Mouse (Mus musculus) stomach, embryonic 16.5 days (tissue): ENCODE results near the gene Cmah. TPM values are rescaled to one million over a fixed set of nuclear protein-coding genes. Genes with fewer than 3 reads are reported as not detected.

Experiments used
- ATAC-seq: fragments of 200-750 bp; cut with Nextera tagmentation; 2 replicates; pipeline ENCODE4 v1.8.0; 2017; ENCODE audit warnings: moderate number of reproducible peaks, moderate TSS enrichment; ENCODE audit not compliant: insufficient read depth, low FRiP score
- H3K27ac ChIP-seq: fragments of 300-500 bp; sonication (generic); 2 replicates; pipeline ENCODE4 v1.5.1; 2014; ENCODE audit warnings: low read length
- H3K27me3 ChIP-seq: fragments of 300-500 bp; sonication (generic); 2 replicates; pipeline ENCODE4 v1.6.1; 2014; ENCODE audit warnings: low read length, control low read depth, mixed read lengths; ENCODE audit not compliant: control insufficient read depth, insufficient read depth
- H3K36me3 ChIP-seq: fragments of 300-500 bp; sonication (generic); 2 replicates; pipeline ENCODE4 v1.6.1; 2014; ENCODE audit warnings: low read length; ENCODE audit not compliant: control insufficient read depth, insufficient read depth
- H3K4me1 ChIP-seq: fragments of 300-500 bp; sonication (generic); 2 replicates; pipeline ENCODE4 v1.6.1; 2014; ENCODE audit warnings: low read length, control low read depth, mixed read lengths; ENCODE audit not compliant: control insufficient read depth, insufficient read depth
- H3K4me2 ChIP-seq: fragments of 300-500 bp; sonication (generic); 2 replicates; pipeline ENCODE4 v1.6.1; 2014; ENCODE audit warnings: low read depth, low read length, mixed read lengths
- H3K4me3 ChIP-seq: fragments of 300-500 bp; sonication (generic); replicated peaks from 2 replicates; pipeline ENCODE4 v1.5.1; 2014; ENCODE audit warnings: mild to moderate bottlenecking, low read length
- H3K9ac ChIP-seq: fragments of 300-500 bp; sonication (generic); 2 replicates; pipeline ENCODE4 v1.6.1; 2014; ENCODE audit warnings: low read length
- H3K9me3 ChIP-seq: fragments of 300-500 bp; sonication (generic); replicated peaks from 2 replicates; pipeline ENCODE4 v1.6.1; 2016; ENCODE audit warnings: low read length, control low read depth; ENCODE audit not compliant: control insufficient read depth
- WGBS: fragments of 180-500 bp; shearing (Covaris S2); extraction: QIAGEN DNeasy Blood & Tissue Kit; methylation state at CpG from one replicate; pipeline ENCODE4 v1.1.7; 2014; 5-methylcytosine and 5-hydroxymethylcytosine counted together
- polyA plus RNA-seq: library from polyadenylated mRNA; unstranded; fragments of >200 nt; fragmentation: Nextera tagmentation; extraction: Ambion mirVana; gene quantifications from 2 replicates; pipeline ENCODE4 v1.2.1, GENCODE M21; 2015

Gene Cmah
- polyA plus RNA-seq, 1 experiment from 2014 or later: 0.83 TPM

DNA sequence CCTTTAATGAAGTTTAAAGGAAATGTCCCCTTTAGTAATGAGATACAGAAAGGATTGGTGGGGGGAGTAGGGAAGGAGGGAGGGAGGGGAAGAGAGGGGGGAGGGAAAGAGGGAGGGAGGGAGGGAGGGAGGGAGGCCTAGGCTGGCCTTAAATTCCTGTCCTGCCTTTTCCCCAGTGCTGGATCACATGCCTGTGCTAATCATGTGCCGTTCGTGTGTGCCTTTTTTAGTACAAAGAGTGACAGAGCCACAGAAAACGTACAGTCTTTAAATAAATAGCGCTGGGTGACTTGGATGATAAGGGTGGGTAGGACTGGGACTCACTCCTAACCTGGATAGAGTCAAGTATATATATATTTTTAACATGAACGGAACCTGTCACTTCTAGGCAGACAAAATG, 150.4 kb downstream of the Cmah start:
- H3K27me3 ChIP-seq: no peaks in the 10 kb centered on the region
- H3K27ac ChIP-seq: no peak overlapping the region
- 46% methylated on average over 5 of the region's 5 CpGs for WGBS
- H3K9ac ChIP-seq: no peak overlapping the region
- no peak overlapping the region for H3K4me3 ChIP-seq
- no peaks in the 10 kb centered on the region for H3K9me3 ChIP-seq
- no peaks in the 10 kb centered on the region for H3K4me1 ChIP-seq
- ATAC-seq: peak; percentile 37; the same call in 1 of the 2 replicates
- no peaks in the 10 kb centered on the region for H3K36me3 ChIP-seq
- no peak overlapping the region for H3K4me2 ChIP-seq

DNA sequence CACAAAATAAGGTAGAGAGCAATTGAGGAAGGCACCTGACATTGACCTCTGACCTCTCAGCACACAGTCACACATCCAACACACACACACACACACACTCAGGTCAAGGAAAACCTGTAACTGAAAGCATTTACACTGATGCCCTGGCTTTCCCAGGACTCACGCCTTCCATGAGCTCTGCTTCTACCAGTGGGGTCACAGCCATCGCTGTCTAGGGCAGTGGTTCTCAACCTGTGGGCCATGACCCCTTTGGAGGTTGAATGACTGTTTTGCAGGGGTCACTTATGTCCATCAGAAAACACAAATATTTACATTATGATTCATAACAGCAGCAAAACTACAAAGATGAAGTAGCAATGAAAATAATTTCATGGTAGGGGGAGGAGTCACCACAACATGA, 152.3 kb downstream of the Cmah start:
- Histone ChIP-seq H3K36me3 (no peaks in the 10 kb centered on the region), H3K27me3 (no peaks in the 10 kb centered on the region)
- WGBS: 85% methylated on average over 2 of the region's 2 CpGs

DNA sequence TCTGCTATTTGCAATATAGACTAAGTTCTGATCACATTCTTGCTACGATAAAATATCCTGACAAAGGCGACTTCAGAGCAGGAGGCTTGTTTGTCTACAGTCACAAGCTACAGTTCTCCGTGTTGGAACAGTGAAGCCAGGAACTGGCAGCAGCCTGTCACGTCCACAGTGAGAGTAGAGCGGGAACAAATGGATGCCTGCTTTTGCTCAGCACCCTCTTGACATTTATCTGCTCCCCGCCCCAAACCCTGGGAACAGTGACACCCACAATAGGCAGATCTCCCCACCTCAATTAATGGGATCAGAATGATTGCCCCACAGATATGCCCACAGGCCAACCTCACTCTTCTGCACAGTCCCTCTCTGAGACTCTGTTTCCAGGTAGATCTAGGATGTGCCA, 153.6 kb downstream of the Cmah start:
- no peaks in the 10 kb centered on the region for H3K4me1 ChIP-seq
- no peaks in the 10 kb centered on the region for H3K36me3 ChIP-seq
- 66% methylated on average over 6 of the region's 6 CpGs for WGBS
- no peaks in the 10 kb centered on the region for H3K9me3 ChIP-seq
- no peak overlapping the region for H3K4me3 ChIP-seq
- ATAC-seq: no peak
- no peak overlapping the region for H3K9ac ChIP-seq
- no peak overlapping the region for H3K4me2 ChIP-seq
- H3K27ac ChIP-seq: no peak overlapping the region
- H3K27me3 ChIP-seq: no peaks in the 10 kb centered on the region

More for the DNA sequence above, 152.3 kb downstream of the Cmah start:
- Histone ChIP-seq H3K4me2 (no peak overlapping the region), H3K27ac (no peak overlapping the region), H3K9me3 (no peaks in the 10 kb centered on the region), H3K9ac (no peak overlapping the region), H3K4me3 (no peak overlapping the region), H3K4me1 (no peaks in the 10 kb centered on the region)
- ATAC-seq: no peak

DNA sequence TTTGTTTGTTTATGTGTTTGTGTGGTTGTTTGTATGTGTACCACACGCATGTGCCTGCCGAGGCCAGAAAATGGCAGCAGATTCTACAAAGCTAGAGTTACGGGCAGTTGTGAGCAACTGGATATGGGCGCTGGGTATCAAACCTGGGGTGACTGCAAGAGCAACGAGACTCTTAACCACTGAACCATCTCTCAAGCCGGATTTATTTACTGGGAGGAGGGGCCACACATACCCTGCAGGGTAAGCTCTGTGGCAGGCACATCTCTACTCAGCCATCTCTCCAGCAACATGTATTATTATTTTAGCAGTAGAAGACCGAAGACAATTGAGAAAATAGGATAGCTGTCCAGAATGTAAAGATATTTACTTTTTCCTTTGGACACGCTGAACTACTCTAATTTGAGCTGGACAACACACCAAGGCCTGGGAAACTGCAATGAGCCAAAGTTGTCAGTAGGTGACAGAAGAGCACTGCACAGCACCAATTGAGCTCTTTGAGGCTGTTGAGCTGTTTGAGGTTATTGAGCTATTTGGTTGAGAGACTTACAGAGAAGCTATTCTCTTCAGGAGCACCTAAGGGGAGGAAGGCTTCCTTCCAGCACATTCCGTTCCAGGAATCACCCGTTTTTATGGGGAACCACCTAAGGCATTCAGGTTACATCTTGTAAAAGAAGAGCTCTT, 154.6 kb downstream of the Cmah start:
- no peak overlapping the region for H3K27ac ChIP-seq
- H3K27me3 ChIP-seq: no peaks in the 10 kb centered on the region
- no peaks in the 10 kb centered on the region for H3K9me3 ChIP-seq
- H3K4me3 ChIP-seq: no peak overlapping the region
- no peak overlapping the region for H3K9ac ChIP-seq
- H3K36me3 ChIP-seq: no peaks in the 10 kb centered on the region
- H3K4me2 ChIP-seq: no peak overlapping the region
- ATAC-seq: no peak
- no peaks in the 10 kb centered on the region for H3K4me1 ChIP-seq
- WGBS: 56% methylated on average over 10 of the region's 10 CpGs

DNA sequence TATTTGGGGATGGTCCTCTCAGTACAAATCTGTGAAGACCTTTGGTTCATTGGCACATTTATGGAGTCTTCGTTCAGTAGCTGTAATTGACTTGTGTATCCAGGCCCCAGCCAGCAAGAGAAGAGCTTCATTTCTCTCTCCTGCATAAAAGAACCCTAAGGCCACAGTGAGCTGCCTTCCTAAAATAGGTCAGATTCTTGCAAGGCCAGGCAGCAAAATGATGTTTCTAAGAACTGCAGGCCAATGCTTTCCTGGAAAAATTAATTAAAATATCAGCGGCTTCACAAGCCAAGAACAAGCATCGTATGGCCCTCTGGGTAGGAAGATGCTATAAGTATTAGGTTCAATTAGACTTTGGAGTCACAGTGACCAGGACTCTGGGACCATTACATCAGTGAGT, 156.5 kb downstream of the Cmah start:
- 90% methylated on average over 3 of the region's 3 CpGs for WGBS
- Histone ChIP-seq H3K36me3 (no peaks in the 10 kb centered on the region), H3K9me3 (no peaks in the 10 kb centered on the region), H3K27me3 (no peaks in the 10 kb centered on the region), H3K4me1 (no peaks in the 10 kb centered on the region), H3K4me3 (no peak overlapping the region), H3K9ac (no peak overlapping the region), H3K27ac (no peak overlapping the region), H3K4me2 (no peak overlapping the region)
- ATAC-seq: no peak

DNA sequence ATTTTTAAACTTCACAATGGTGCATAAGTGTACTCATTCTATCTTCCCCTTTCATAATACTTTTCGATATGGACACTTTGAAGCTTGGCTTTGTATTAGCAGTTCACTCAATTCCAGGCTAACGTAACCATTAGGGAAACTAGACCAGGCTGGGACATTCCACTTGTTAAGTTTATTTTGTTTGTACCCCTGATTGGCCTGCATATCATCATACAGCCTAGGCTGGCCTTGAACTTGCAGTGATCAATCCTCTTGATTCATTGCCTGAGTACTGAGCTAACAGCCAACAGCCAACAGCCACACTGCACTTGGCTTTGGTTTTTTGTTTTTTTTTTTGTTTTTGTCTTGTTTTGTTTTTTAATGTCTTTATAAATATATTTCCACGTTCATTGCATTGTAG, 157.6 kb downstream of the Cmah start:
- no peak overlapping the region for H3K9ac ChIP-seq
- H3K27ac ChIP-seq: no peak overlapping the region
- H3K4me3 ChIP-seq: no peak overlapping the region
- no peaks in the 10 kb centered on the region for H3K36me3 ChIP-seq
- H3K4me1 ChIP-seq: no peaks in the 10 kb centered on the region
- no peaks in the 10 kb centered on the region for H3K9me3 ChIP-seq
- WGBS: 81% methylated on average over 3 of the region's 3 CpGs
- no peak overlapping the region for H3K4me2 ChIP-seq
- ATAC-seq: no peak
- H3K27me3 ChIP-seq: no peaks in the 10 kb centered on the region

DNA sequence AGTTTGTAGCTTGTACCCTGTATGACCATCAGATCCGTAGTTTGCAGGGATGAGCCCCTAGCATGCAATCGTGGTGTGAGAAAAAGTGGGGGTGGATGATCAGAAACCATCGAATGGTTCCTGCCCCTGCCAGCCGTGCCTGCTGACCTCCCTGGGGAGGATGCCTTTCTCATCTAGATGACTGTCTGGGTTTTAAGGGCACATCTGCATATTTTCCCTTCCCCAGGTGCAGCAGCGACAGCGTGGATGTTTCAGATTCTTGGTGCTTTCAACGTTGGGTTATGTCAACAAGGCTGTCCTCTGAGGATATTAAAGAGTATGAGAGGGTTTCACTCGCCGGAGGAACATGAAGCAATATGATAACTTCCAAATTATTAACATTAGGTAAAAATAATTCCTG, 158.8 kb downstream of the Cmah start:
- Histone ChIP-seq H3K4me1 (no peaks in the 10 kb centered on the region), H3K27ac (no peak overlapping the region), H3K9ac (no peak overlapping the region), H3K27me3 (no peaks in the 10 kb centered on the region), H3K4me2 (no peak overlapping the region), H3K9me3 (no peaks in the 10 kb centered on the region), H3K36me3 (no peaks in the 10 kb centered on the region), H3K4me3 (no peak overlapping the region)
- ATAC-seq: no peak
- WGBS: 52% methylated on average over 9 of the region's 9 CpGs

DNA sequence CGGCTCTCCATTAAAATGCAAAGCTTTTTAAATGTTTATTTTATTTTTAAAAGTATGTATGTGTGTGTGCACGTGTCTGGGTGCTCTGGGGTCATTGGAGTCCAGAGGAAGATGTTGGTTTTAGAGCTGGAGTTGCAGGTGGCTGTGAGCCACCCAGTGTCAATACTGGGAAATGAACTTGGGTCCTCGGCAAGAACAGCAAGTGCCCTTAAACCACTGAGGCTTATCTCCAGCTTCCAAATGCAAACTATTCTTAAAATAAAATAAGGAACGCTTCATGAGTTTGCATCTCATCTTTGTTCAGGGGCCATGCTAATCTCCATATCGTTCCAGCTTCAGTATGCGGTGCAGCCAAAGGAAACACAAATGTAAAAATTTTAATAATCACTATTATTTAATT, 159.2 kb downstream of the Cmah start:
- ATAC-seq: no peak
- WGBS: 67% methylated on average over 6 of the region's 6 CpGs
- Histone ChIP-seq H3K9me3 (no peaks in the 10 kb centered on the region), H3K27me3 (no peaks in the 10 kb centered on the region), H3K4me1 (no peaks in the 10 kb centered on the region), H3K4me2 (no peak overlapping the region), H3K27ac (no peak overlapping the region), H3K9ac (no peak overlapping the region), H3K36me3 (no peaks in the 10 kb centered on the region), H3K4me3 (no peak overlapping the region)

DNA sequence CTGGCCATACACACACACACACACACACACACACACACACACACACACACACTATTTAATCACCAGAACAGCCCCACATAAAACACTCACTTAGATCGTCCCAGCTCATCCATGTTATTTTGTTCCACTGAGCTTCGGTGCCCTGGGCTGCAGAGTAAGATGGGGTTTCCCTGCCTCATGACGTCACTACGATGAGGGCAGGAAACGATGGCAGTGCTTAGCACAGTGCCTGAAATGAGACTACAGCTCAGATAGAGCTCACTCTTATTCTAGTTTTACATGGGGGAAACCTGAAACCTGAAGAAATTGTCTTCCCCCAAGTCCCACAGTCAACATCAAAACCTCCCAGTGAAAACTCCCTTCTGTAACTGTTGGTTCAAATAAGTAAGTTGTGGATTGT, 159.9 kb downstream of the Cmah start:
- Histone ChIP-seq H3K4me1 (no peaks in the 10 kb centered on the region), H3K9me3 (no peaks in the 10 kb centered on the region), H3K36me3 (no peaks in the 10 kb centered on the region), H3K27me3 (no peaks in the 10 kb centered on the region), H3K4me3 (no peak overlapping the region), H3K9ac (no peak overlapping the region), H3K27ac (no peak overlapping the region), H3K4me2 (no peak overlapping the region)
- 83% methylated on average over 5 of the region's 5 CpGs for WGBS
- ATAC-seq: no peak
